Mouse (Mus musculus) CD4-positive naive resting alpha-beta T cell, adult 76 days (primary cell): Measurements from ENCODE around the gene 1700113H08Rik. TPM values are rescaled to one million over a fixed set of nuclear protein-coding genes. Genes with fewer than 3 reads are reported as not detected.

Source experiments
- total RNA-seq: library from RNA; stranded (reverse); gene quantifications from one replicate; pipeline ENCODE4 v1.2.4, GENCODE M21; 2023

Gene 1700113H08Rik
- total RNA-seq, result not detected

GRCm38 (mm10) chr10:87057500-87058250, at the start of gene 1700113H08Rik:
Gene 1700113H08Rik (plus strand): TSS chr10:87058045.

Other genes starting within 250 kb of the 1700113H08Rik start
- gene Stab2, start 50.0 kb upstream of the 1700113H08Rik start, total RNA-seq, result 3.4 TPM